Mouse (Mus musculus) large intestine, adult 2 months (tissue): ENCODE measurements at regions not wholly inside any gene's neighbourhood (a gene's known extent, or its start where the extent isn't known, plus 50 kb on each side); places are given as distances from the start of the nearest gene placed in this dataset.

Experiments
- DNase-seq: peaks from one replicate; pipeline ENCODE4 v3.0.0-alpha.2; 2012; ENCODE audit warnings: low read depth, low spot score
- WGBS: fragments of 180-500 bp; shearing (Covaris S2); methylation state at CpG from one replicate; pipeline ENCODE4 v1.1.7; 2018; 5-methylcytosine and 5-hydroxymethylcytosine counted together

GRCm38 (mm10) chr2:45184704-45185620, 67.8 kb upstream of the Zeb2 start:
- 21% methylated on average over 18 of the region's 18 CpGs for WGBS
- no peak for DNase-seq

DNA sequence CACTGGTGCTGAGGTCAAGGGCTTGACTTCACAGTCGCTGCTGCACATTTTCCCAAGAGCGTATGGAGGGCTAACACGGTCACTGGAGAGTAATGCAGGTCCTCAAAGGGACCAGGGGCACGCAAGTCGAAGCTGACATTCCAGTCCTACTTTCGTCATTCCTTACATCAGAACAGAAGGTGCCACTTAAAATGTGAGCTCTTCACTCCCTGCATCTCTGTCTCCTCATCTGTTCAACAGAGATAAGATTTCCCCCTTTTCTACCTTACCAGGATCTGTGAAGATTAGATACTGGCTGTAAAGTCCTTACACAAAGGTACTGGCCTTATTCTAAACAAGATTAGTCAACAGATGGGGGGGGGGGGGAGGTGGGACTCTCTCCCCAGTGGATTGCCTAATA, 67.0 kb upstream of the Zeb2 start:
- no peak for DNase-seq
- 74% methylated on average over 6 of the region's 6 CpGs for WGBS

- 90% methylated on average over 1 of the region's 1 CpGs for WGBS
- DNase-seq, result no peak
These were observed 65.7 kb upstream of the Zeb2 start for GRCm38 (mm10) chr2:45182876-45183275.

DNA sequence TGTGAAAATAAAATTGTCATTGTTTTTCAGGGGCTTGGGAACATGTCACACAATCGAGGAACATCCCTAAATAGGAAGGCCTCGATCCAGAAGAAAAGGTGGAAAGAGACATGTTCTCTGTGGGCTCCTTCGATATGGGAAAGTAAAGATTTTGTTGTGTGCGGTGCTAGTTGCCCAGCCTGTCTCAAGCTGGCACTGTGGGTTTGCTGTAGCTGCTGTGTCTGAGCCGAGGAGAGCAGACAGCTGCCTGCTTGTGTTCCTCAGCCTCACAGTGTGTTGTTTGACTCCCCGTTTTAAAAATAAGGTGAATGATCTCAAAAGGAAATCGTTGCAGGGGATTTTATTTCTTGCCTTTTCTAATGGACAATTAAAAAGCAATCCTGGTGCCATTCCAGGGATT, 64.4 kb upstream of the Zeb2 start:
- 74% methylated on average over 7 of the region's 7 CpGs for WGBS
- no peak for DNase-seq

DNA sequence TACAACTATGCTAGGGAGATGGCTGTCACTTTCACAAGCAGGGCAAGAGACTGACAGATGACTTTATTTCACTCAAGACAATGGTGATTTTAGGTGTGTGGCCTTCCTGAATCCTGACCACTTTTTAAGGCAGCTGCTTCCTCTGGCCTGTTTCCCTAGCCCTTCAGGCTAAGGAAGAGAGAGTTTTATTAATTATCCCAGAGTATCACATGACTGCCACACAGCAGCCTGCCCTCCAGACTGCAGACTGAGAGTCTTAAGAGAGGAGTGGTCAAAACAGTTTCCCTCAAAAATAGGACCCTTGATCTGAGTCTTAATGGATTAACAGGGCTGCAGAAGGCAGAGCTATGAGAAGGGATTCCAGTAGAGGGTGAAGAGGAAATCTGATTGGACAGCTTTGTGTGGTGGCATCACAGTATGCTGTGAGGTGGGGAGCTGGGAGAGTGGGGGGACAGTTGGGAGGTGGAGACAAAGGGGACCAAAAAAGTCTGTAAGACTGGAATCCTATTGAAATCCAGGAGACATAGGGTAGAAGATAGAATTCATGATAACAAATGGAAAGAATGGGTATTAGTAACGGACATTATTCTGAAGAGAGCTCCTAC, 61.8 kb upstream of the Zeb2 start:
- no peak for DNase-seq
- WGBS, result 100% methylated on average over 1 of the region's 1 CpGs

GRCm38 (mm10) chr2:45172382-45172781, 55.2 kb upstream of the Zeb2 start:
- WGBS, result 90% methylated on average over 8 of the region's 8 CpGs
- DNase-seq, result no peak

DNA sequence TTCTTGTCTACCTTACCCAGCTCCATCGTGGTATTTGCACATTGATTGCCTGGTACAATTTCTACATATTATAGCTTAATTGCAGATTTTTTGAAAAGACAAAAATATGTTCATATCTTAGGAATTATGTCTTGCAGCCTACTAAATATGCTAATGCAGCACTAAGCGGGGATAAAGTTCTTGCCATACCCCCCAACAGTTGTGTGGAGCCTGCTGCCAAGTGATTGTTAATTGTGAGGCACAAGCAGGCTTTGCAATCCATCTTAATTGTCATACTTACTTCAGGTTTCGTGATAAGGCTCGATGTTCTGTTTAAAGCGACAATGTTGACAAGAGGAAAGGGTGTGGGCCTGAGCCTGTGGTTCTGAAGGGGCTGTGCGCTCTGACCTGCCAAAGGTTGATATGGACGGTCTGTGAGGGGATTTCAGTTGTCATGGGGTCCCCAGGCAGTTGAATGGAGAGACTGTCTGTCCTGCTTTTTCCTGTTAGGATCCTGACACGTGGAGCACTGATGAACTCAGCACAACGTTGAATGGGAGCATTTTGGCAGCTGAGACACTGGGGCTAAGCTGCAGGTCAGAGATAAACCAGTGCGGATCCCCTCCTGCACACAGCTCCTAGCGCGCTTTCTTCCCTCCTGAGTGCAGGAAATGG, 54.5 kb upstream of the Zeb2 start:
- no peak for DNase-seq
- 56% methylated on average over 12 of the region's 12 CpGs for WGBS

DNA sequence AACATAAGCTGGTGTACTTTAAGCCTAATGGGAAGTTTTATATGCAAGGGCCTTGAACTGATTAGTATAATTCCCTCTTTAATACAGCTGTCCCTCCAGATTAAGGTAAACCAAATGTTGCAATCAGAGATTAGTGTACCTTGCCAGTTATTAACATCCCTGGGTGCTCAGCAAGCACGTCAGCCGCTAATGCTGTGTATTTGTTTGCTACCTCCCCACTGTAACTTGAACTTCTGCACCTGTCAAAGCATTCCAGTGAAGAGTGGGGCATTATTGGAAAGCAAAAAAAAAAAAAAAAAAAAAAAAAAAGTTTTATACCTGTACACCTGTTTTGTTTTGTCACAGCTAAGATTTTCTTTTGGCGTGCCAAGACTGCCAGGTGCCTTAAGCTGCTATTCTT, 53.1 kb upstream of the Zeb2 start:
- WGBS, result 56% methylated on average over 3 of the region's 3 CpGs
- no peak for DNase-seq

GRCm38 (mm10) chr2:45169429-45170070, 52.4 kb upstream of the Zeb2 start:
- no peak for DNase-seq
- 78% methylated on average over 9 of the region's 9 CpGs for WGBS

DNA sequence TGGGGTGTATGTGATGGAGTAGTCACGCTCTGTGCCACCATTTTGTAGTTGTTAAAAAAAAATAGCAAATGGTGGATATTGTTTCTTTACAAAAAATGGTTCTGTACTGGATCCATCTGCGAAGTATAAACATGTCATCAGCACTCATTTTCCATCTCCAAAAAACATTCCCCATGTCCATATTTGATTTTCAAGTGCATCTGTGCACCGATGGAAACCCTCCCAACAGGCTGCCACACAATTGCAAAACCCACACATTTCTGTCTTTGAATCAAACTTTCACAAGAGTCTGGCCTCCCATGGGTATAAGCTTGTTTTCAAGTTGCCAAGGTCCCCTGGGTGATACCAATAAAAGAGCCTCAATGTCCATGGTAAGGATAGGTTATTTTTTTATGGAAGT, 51.4 kb upstream of the Zeb2 start:
- DNase-seq, result no peak
- 95% methylated on average over 3 of the region's 3 CpGs for WGBS
